Mouse (Mus musculus): Measurements from ENCODE around the gene Mylk4. TPM values are rescaled to one million over a fixed set of nuclear protein-coding genes. Genes with fewer than 3 reads are reported as not detected.

Gene Mylk4
- total and polyA plus RNA-seq, 2 experiments from 2014 or later: 0.31 TPM; not detected in 1

GRCm38 (mm10) chr13:32819241-32819640 lies 35.5 kb upstream of the Mylk4 start:
- no peak for TF ChIP-seq CTCF (IDR thresholded peaks at IDR 0.05)
- no peaks in the 10 kb centered on the region for H3K4me1 ChIP-seq (ENCODE audit: insufficient read depth, low read length)
- DNase-seq (ENCODE audit: low spot score) (no peak), ATAC-seq (ENCODE audit: low FRiP score) (no peak)
- no peak overlapping the region for H3K27ac ChIP-seq (ENCODE audit: low read depth, low read length)
- H3K9ac ChIP-seq (replicated peaks; ENCODE audit: low read length, poor library complexity, severe bottlenecking): no peak overlapping the region
- H3K27me3 ChIP-seq (ENCODE audit: insufficient read depth, low read length): no peaks in the 10 kb centered on the region
- no peak overlapping the region for H3K4me3 ChIP-seq (ENCODE audit: low read depth, low read length)
- no peak overlapping the region for H3K4me2 ChIP-seq (ENCODE audit: low read depth, low read length, poor library complexity, severe bottlenecking)
- peaks cover 47% of the 10 kb centered on the region for H3K36me3 ChIP-seq (ENCODE audit: insufficient read depth, low read length)
- no peaks in the 10 kb centered on the region for H3K9me3 ChIP-seq (ENCODE audit: low read length)
- WGBS: 94% methylated on average over 3 of the region's 3 CpGs

- H3K4me2 ChIP-seq (ENCODE audit: low read depth, low read length, poor library complexity, severe bottlenecking): no peak overlapping the region
- H3K27ac ChIP-seq (ENCODE audit: low read depth, low read length): no peak overlapping the region
- no peaks in the 10 kb centered on the region for H3K27me3 ChIP-seq (ENCODE audit: insufficient read depth, low read length)
- ATAC-seq (ENCODE audit: low FRiP score) (no peak), DNase-seq (ENCODE audit: low spot score) (no peak)
- no peak overlapping the region for H3K4me3 ChIP-seq (ENCODE audit: low read depth, low read length)
- no peaks in the 10 kb centered on the region for H3K9me3 ChIP-seq (ENCODE audit: low read length)
- H3K9ac ChIP-seq (replicated peaks; ENCODE audit: low read length, poor library complexity, severe bottlenecking): no peak overlapping the region
- peaks cover 30% of the 10 kb centered on the region for H3K36me3 ChIP-seq (ENCODE audit: insufficient read depth, low read length)
- 11% methylated on average over 3 of the region's 3 CpGs for WGBS
- no peak for TF ChIP-seq CTCF (IDR thresholded peaks at IDR 0.05)
- H3K4me1 ChIP-seq (ENCODE audit: insufficient read depth, low read length): peaks cover 8% of the 10 kb centered on the region
These were observed 23.9 kb upstream of the Mylk4 start for GRCm38 (mm10) chr13:32807624-32808023.

- Histone ChIP-seq H3K9ac (replicated peaks; ENCODE audit: low read length, poor library complexity, severe bottlenecking) (no peak overlapping the region), H3K4me1 (ENCODE audit: insufficient read depth, low read length) (peaks cover 8% of the 10 kb centered on the region), H3K4me3 (ENCODE audit: low read depth, low read length) (no peak overlapping the region), H3K27me3 (ENCODE audit: insufficient read depth, low read length) (no peaks in the 10 kb centered on the region), H3K27ac (ENCODE audit: low read depth, low read length) (no peak overlapping the region), H3K9me3 (ENCODE audit: low read length) (no peaks in the 10 kb centered on the region), H3K4me2 (ENCODE audit: low read depth, low read length, poor library complexity, severe bottlenecking) (no peak overlapping the region), H3K36me3 (ENCODE audit: insufficient read depth, low read length) (peaks cover 30% of the 10 kb centered on the region)
- WGBS: 72% methylated on average over 7 of the region's 7 CpGs
- ATAC-seq (ENCODE audit: low FRiP score) (no peak), DNase-seq (ENCODE audit: low spot score) (no peak)
- no peak for TF ChIP-seq CTCF (IDR thresholded peaks at IDR 0.05)
These were observed 23.1 kb upstream of the Mylk4 start for GRCm38 (mm10) chr13:32806820-32807219.

GRCm38 (mm10) chr13:32803701-32804345 lies 20.1 kb upstream of the Mylk4 start:
- H3K9ac ChIP-seq (replicated peaks; ENCODE audit: low read length, poor library complexity, severe bottlenecking): peak overlapping the region; percentile 95
- H3K4me1 ChIP-seq (ENCODE audit: insufficient read depth, low read length): peaks cover 8% of the 10 kb centered on the region
- no peaks in the 10 kb centered on the region for H3K9me3 ChIP-seq (ENCODE audit: low read length)
- no peak for TF ChIP-seq CTCF (IDR thresholded peaks at IDR 0.05)
- H3K4me2 ChIP-seq (ENCODE audit: low read depth, low read length, poor library complexity, severe bottlenecking): peak overlapping the region; percentile 74
- ATAC-seq (ENCODE audit: low FRiP score): no peak
- no peak for DNase-seq (ENCODE audit: low spot score)
- no peaks in the 10 kb centered on the region for H3K27me3 ChIP-seq (ENCODE audit: insufficient read depth, low read length)
- H3K27ac ChIP-seq (ENCODE audit: low read depth, low read length): no peak overlapping the region
- peaks cover 21% of the 10 kb centered on the region for H3K36me3 ChIP-seq (ENCODE audit: insufficient read depth, low read length)
- H3K4me3 ChIP-seq (ENCODE audit: low read depth, low read length): peak overlapping the region; percentile 93
- WGBS: 54% methylated on average over 4 of the region's 4 CpGs

GRCm38 (mm10) chr13:32802259-32803081 lies 18.7 kb upstream of the Mylk4 start, which contains the start of gene D930007J09Rik:
D930007J09Rik (minus strand) TSS chr13:32802849.
- no peaks in the 10 kb centered on the region for H3K9me3 ChIP-seq (ENCODE audit: low read length)
- peak within 1 kb of the TSS; percentile 94 for H3K27ac ChIP-seq (ENCODE audit: low read depth, low read length)
- peaks cover 13% of the 10 kb centered on the region for H3K36me3 ChIP-seq (ENCODE audit: insufficient read depth, low read length)
- no peak for TF ChIP-seq CTCF (IDR thresholded peaks at IDR 0.05)
- under 1% methylated on average over 89 of the region's 95 CpGs for WGBS
- peak; percentile 44 for DNase-seq (ENCODE audit: low spot score)
- peak within 1 kb of the TSS; percentile 95 for H3K9ac ChIP-seq (replicated peaks; ENCODE audit: low read length, poor library complexity, severe bottlenecking)
- no peaks in the 10 kb centered on the region for H3K27me3 ChIP-seq (ENCODE audit: insufficient read depth, low read length)
- peak within 1 kb of the TSS; percentile 74 for H3K4me2 ChIP-seq (ENCODE audit: low read depth, low read length, poor library complexity, severe bottlenecking)
- ATAC-seq (ENCODE audit: low FRiP score): peak; percentile 68
- peaks cover 8% of the 10 kb centered on the region for H3K4me1 ChIP-seq (ENCODE audit: insufficient read depth, low read length)
- peak within 1 kb of the TSS; percentile 93 for H3K4me3 ChIP-seq (ENCODE audit: low read depth, low read length)
